Mouse (Mus musculus) thymus, adult 2 months (tissue): ENCODE results near the gene Fam50a.

Source experiments
- CTCF ChIP-seq: fragments of 200-500 bp; IDR thresholded peaks from 2 replicates; pipeline ENCODE4 v1.5.1; 2012; ENCODE audit warnings: mild to moderate bottlenecking, control low read depth, low read length, moderate library complexity, borderline replicate concordance; ENCODE audit not compliant: control insufficient read depth, poor library complexity, insufficient read depth; ENCODE audit errors: extremely low read depth
- POLR2A ChIP-seq: fragments of 200-500 bp; IDR thresholded peaks from 2 replicates; pipeline ENCODE4 v1.6.1; 2012; ENCODE audit warnings: mild to moderate bottlenecking, low read length, control low read depth, moderate library complexity; ENCODE audit not compliant: control insufficient read depth, poor library complexity, insufficient read depth; ENCODE audit errors: extremely low read depth

- TF ChIP-seq POLR2A (no peak), CTCF (no peak)
Measured at GRCm38 (mm10) chrX:74277916-74278315, 34.9 kb upstream of the Fam50a start.
